Mouse (Mus musculus) granulocyte monocyte progenitor cell, adult 5-6 weeks (primary cell): Measurements from ENCODE around the gene 9130019O22Rik. TPM values are rescaled to one million over a fixed set of nuclear protein-coding genes. Genes with fewer than 3 reads are reported as not detected.
"Not testable (repeated sequence)": the region's sequence is repeated elsewhere in the genome, so short reads cannot be mapped to it uniquely, and the experiment has no call there.

Experiments used
- ATAC-seq: replicated peaks from 2 replicates; pipeline ENCODE4 v1.8.0; 2016; ENCODE audit warnings: mild to moderate bottlenecking, moderate TSS enrichment, inconsistent platforms; ENCODE audit not compliant: poor library complexity, severe bottlenecking
- total RNA-seq, 2 experiments: library from RNA; stranded (forward) in 1 of 2; stranded (reverse) in 1 of 2; fragments of 200-712, 200-1000 nt in 1 of 2; fragments of >200 nt in 1 of 2; fragmentation: Nextera tagmentation in 1 of 2; gene quantifications; 2 replicates each; pipeline ENCODE4 v1.2.3; 2014 to 2017

The 9130019O22Rik gene
- total RNA-seq, 2 experiments from 2014 or later, result 2.7 to 5.5 TPM

DNA sequence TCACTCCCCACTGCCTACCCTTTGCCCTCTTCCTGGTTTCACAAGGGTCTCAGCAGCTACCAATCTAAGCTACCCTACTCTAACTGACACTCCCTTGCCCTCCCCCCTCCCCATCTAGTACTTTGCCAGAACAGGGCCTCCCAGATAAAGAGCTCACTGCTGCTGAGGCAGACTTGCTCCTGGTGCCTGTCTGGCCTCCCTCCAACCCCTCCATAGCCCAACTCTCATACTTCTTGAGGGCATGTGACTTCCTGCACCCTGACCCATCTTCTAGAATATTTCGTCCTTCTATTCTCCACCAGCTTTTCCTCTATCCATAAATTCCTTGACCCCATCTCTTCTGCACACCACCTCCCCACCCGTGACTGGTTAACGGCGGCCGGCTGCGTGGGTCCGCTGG is 44.1 kb downstream of the 9130019O22Rik start:
- ATAC-seq, result no peak

DNA sequence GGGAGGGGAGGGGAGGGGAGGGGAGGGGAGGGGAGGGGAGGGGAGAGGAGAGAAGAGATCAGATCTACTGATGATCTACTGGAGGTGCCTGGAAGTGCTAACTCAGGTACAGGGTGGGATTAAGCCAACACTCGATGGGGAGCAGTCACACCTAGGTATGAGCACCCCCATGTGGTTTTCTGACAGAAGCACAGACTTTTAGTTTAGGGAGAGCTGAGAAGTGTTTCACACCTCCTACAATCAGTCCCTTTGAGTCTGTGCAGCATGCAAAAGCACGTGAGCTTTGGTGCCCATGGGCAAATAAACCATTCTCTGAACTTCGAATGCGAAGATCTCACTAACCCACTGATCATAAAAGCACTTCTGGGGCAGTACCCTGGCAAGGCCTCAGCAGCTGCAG is 44.6 kb downstream of the 9130019O22Rik start:
- no peak for ATAC-seq

DNA sequence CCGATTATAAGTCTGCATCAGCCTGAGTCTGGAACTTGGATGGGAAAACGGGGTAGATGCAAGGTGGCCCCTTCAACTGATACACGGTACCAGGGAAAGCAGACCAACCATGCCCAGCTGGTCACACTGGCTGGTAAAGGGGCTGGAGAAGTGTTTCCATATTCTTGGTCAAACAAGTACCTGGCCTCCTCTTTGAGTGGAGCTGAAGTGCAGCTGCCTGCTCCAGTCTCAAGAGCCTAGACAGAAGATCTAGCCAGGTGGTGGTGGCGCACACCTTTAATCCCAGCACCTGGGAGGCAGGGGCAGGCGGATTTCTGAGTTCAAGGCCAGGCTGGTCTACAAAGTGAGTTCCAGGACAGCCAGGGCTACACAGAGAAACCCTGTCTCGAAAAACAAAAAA is 45.1 kb downstream of the 9130019O22Rik start:
- not testable (repeated sequence) for ATAC-seq

DNA sequence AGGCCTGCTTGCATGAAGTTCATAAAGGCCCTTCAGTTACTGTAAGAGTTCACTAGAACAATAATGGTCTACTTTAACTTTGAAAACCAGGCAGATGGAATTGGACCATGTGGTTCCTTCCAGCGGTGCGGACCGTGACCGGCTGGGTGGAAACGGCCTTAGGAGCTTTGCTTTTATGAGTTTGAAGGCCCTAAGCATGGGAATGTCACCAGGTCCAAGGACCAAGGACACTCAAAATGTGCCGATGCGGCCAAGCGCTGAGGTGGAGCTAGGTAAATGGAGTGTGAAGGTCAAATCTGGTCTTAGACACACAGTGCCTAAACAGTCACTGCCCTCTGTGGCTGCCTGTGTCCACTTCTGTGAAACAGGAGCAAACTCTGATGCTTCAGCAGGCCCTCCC is 45.6 kb downstream of the 9130019O22Rik start:
- ATAC-seq, result no peak

DNA sequence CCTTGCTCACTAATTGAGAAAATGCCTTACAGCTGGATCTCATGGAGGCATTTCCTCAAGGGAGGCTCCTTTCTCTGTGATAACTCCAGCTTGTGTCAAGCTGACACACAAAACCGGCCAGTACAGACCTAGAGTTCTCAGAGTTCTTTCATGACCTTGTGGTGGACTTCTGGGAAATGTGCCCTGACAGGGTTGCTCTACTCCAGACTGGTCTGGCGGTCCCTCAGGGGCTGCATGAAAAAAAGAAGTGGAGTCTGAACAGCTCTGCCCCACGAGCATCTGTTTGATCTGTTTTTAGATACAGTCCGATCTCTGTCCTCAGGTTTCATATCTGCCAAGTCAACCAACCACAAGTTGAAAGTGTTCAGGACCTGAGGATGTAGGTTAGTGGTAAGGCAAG is 49.3 kb downstream of the 9130019O22Rik start:
- no peak for ATAC-seq

DNA sequence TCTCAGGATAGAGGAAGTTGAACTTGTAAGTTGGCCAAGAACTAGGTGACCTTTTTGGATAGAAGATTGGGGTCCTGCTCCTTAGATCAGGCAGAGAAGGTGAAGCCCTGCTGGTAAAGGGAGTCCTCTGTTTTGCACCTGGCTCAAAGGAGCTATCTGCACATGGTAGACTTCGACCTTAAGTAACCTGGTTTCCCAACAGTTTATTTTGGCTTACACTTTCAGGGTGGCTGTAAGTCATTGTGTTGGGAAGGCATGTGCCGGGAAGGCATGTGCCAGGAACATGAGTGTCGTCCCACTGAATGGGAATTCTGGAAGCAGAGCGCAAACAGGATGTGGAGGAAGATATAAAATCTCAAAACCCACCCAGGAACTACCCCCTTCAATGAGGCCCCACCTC is 51.4 kb downstream of the 9130019O22Rik start:
- ATAC-seq, result no peak

DNA sequence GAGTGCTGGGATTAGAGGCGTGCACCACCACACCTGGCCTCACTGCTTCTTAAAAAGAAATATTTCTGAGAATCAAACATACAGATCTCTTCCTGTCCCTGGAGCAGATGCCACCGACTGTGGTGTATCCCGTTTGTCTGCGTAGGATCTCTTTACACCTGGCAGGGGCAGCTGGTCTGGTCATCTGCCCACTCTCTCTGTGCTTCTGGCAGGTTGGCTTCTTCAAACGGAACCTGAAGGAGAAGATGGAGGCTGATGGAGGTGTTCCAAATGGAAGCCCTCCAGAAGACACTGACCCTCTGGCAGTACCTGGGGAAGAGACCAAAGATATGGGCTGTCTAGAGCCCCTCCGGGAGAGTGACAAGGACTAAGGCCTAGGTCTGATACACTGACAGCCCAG is 53.7 kb downstream of the 9130019O22Rik start:
- no peak for ATAC-seq

Other genes with a start within 250 kb of the 9130019O22Rik start
- gene Spn, start 249.3 kb downstream of the 9130019O22Rik start, total RNA-seq (2014; fragmentation: Nextera tagmentation), result 123 and 159 TPM in 2 replicates
- gene Spn, start 249.3 kb downstream of the 9130019O22Rik start, total RNA-seq (2017), result 293 and 356 TPM in 2 replicates
- gene Cd2bp2, start 191.1 kb downstream of the 9130019O22Rik start, total RNA-seq (2014; fragmentation: Nextera tagmentation), result 21.1 and 44.7 TPM in 2 replicates
- gene Cd2bp2, start 191.1 kb downstream of the 9130019O22Rik start, total RNA-seq (2017), result 44.1 and 58.2 TPM in 2 replicates
- 27.0 and 33.2 TPM in 2 replicates for gene Tbc1d10b, start 178.7 kb downstream of the 9130019O22Rik start, total RNA-seq (2014; fragmentation: Nextera tagmentation)
- gene Tbc1d10b, start 178.7 kb downstream of the 9130019O22Rik start, total RNA-seq (2017), result 26.2 and 35.0 TPM in 2 replicates
- gene Mylpf, start 178.3 kb downstream of the 9130019O22Rik start, total RNA-seq (2014; fragmentation: Nextera tagmentation), result 9.1 and 25.5 TPM in 2 replicates
- 1.2 and 4.3 TPM in 2 replicates for gene Mylpf, start 178.3 kb downstream of the 9130019O22Rik start, total RNA-seq (2017)
- 6.0 and 18.7 TPM in 2 replicates for gene Zfp553, start 154.1 kb downstream of the 9130019O22Rik start, total RNA-seq (2014; fragmentation: Nextera tagmentation)
- 11.4 and 12.0 TPM in 2 replicates for gene Zfp553, start 154.1 kb downstream of the 9130019O22Rik start, total RNA-seq (2017)
- gene Sept1, start 154.0 kb downstream of the 9130019O22Rik start, total RNA-seq (2014; fragmentation: Nextera tagmentation), result 17.1 and 23.3 TPM in 2 replicates
- gene Sept1, start 154.0 kb downstream of the 9130019O22Rik start, total RNA-seq (2017), result 29.1 and 33.3 TPM in 2 replicates
- 4.9 and 7.8 TPM in 2 replicates for gene Zfp771, start 142.9 kb downstream of the 9130019O22Rik start, total RNA-seq (2014; fragmentation: Nextera tagmentation)
- gene Zfp771, start 142.9 kb downstream of the 9130019O22Rik start, total RNA-seq (2017), result 5.9 and 10.6 TPM in 2 replicates
- gene Dctpp1, start 126.5 kb downstream of the 9130019O22Rik start, total RNA-seq (2014; fragmentation: Nextera tagmentation), result 99.5 and 126 TPM in 2 replicates
- 68.9 and 72.0 TPM in 2 replicates for gene Dctpp1, start 126.5 kb downstream of the 9130019O22Rik start, total RNA-seq (2017)
- 63.0 and 70.4 TPM in 2 replicates for gene Sephs2, start 113.1 kb downstream of the 9130019O22Rik start, total RNA-seq (2014; fragmentation: Nextera tagmentation)
- gene Sephs2, start 113.1 kb downstream of the 9130019O22Rik start, total RNA-seq (2017), result 158 and 176 TPM in 2 replicates
- gene Itgal, start 90.9 kb downstream of the 9130019O22Rik start, total RNA-seq (2014; fragmentation: Nextera tagmentation), result 57.2 and 65.5 TPM in 2 replicates
- gene Itgal, start 90.9 kb downstream of the 9130019O22Rik start, total RNA-seq (2017), result 22.4 and 27.1 TPM in 2 replicates
- gene Zfp768, start 41.6 kb downstream of the 9130019O22Rik start, total RNA-seq (2014; fragmentation: Nextera tagmentation), result 3.7 and 9.6 TPM in 2 replicates
- 5.5 and 6.2 TPM in 2 replicates for gene Zfp768, start 41.6 kb downstream of the 9130019O22Rik start, total RNA-seq (2017)
- 1.8 and 4.4 TPM in 2 replicates for gene Zfp747, start 11.1 kb downstream of the 9130019O22Rik start, total RNA-seq (2014; fragmentation: Nextera tagmentation)
- gene Zfp747, start 11.1 kb downstream of the 9130019O22Rik start, total RNA-seq (2017), result 6.2 and 13.4 TPM in 2 replicates
- gene E430018J23Rik, start 6.5 kb upstream of the 9130019O22Rik start, total RNA-seq (2014; fragmentation: Nextera tagmentation), result 2.5 TPM in 1 of 2 replicates, not detected in the other
- gene E430018J23Rik, start 6.5 kb upstream of the 9130019O22Rik start, total RNA-seq (2017), result 4.2 and 8.9 TPM in 2 replicates
- 8.9 and 10.8 TPM in 2 replicates for gene Zfp764, start 19.7 kb upstream of the 9130019O22Rik start, total RNA-seq (2014; fragmentation: Nextera tagmentation)
- gene Zfp764, start 19.7 kb upstream of the 9130019O22Rik start, total RNA-seq (2017), result 12.5 and 15.1 TPM in 2 replicates
- gene Zfp688, start 34.9 kb upstream of the 9130019O22Rik start, total RNA-seq (2014; fragmentation: Nextera tagmentation), result 13.5 and 17.6 TPM in 2 replicates
- 7.1 and 12.5 TPM in 2 replicates for gene Zfp688, start 34.9 kb upstream of the 9130019O22Rik start, total RNA-seq (2017)
- 0.70 and 3.9 TPM in 2 replicates for gene Zfp689, start 62.0 kb upstream of the 9130019O22Rik start, total RNA-seq (2014; fragmentation: Nextera tagmentation)
- gene Zfp689, start 62.0 kb upstream of the 9130019O22Rik start, total RNA-seq (2017), result 2.7 and 3.6 TPM in 2 replicates
- 96.7 and 115 TPM in 2 replicates for gene Prr14, start 72.4 kb upstream of the 9130019O22Rik start, total RNA-seq (2014; fragmentation: Nextera tagmentation)
- gene Prr14, start 72.4 kb upstream of the 9130019O22Rik start, total RNA-seq (2017), result 23.8 and 29.0 TPM in 2 replicates
- 87.1 and 132 TPM in 2 replicates for gene Fbrs, start 92.0 kb upstream of the 9130019O22Rik start, total RNA-seq (2014; fragmentation: Nextera tagmentation)
- 21.9 and 28.5 TPM in 2 replicates for gene Fbrs, start 92.0 kb upstream of the 9130019O22Rik start, total RNA-seq (2017)
- 139 and 145 TPM in 2 replicates for gene Srcap, start 124.8 kb upstream of the 9130019O22Rik start, total RNA-seq (2014; fragmentation: Nextera tagmentation)
- gene Srcap, start 124.8 kb upstream of the 9130019O22Rik start, total RNA-seq (2017), result 20.9 and 22.9 TPM in 2 replicates
- 25.2 and 31.5 TPM in 2 replicates for gene Gm42715, start 132.4 kb upstream of the 9130019O22Rik start, total RNA-seq (2014; fragmentation: Nextera tagmentation)
- 5.7 and 6.4 TPM in 2 replicates for gene Gm42715, start 132.4 kb upstream of the 9130019O22Rik start, total RNA-seq (2017)
- 8.1 TPM in 1 of 2 replicates, not detected in the other for gene Tmem265, start 174.2 kb upstream of the 9130019O22Rik start, total RNA-seq (2014; fragmentation: Nextera tagmentation)
- gene Tmem265, start 174.2 kb upstream of the 9130019O22Rik start, total RNA-seq (2017), result 0.99 and 2.9 TPM in 2 replicates
- gene Phkg2, start 186.2 kb upstream of the 9130019O22Rik start, total RNA-seq (2014; fragmentation: Nextera tagmentation), result 57.0 and 72.0 TPM in 2 replicates
- 27.4 and 31.7 TPM in 2 replicates for gene Phkg2, start 186.2 kb upstream of the 9130019O22Rik start, total RNA-seq (2017)
- gene Ccdc189, start 201.4 kb upstream of the 9130019O22Rik start, total RNA-seq (2014; fragmentation: Nextera tagmentation), result 0.37 and 0.77 TPM in 2 replicates
- 1.6 and 3.9 TPM in 2 replicates for gene Ccdc189, start 201.4 kb upstream of the 9130019O22Rik start, total RNA-seq (2017)
- 25.0 and 48.1 TPM in 2 replicates for gene Rnf40, start 201.6 kb upstream of the 9130019O22Rik start, total RNA-seq (2014; fragmentation: Nextera tagmentation)
- gene Rnf40, start 201.6 kb upstream of the 9130019O22Rik start, total RNA-seq (2017), result 35.3 and 42.8 TPM in 2 replicates
- 12.9 and 18.9 TPM in 2 replicates for gene Zfp629, start 228.6 kb upstream of the 9130019O22Rik start, total RNA-seq (2014; fragmentation: Nextera tagmentation)
- 8.2 and 12.6 TPM in 2 replicates for gene Zfp629, start 228.6 kb upstream of the 9130019O22Rik start, total RNA-seq (2017)